Mouse (Mus musculus) adipocyte (in vitro differentiated cells): ENCODE measurements at regions not wholly inside any gene's neighbourhood (a gene's known extent, or its start where the extent isn't known, plus 50 kb on each side); places are given as distances from the start of the nearest gene placed in this dataset.
A peak's percentile ranks its signal among the peaks of the same experiment; 100 is the strongest.

Experiments used
- DNase-seq: peaks from one replicate; pipeline ENCODE4 v3.0.0-alpha.2; 2016; ENCODE audit warnings: low spot score

- no peak for DNase-seq
These were observed 174.7 kb downstream of the 1700129C05Rik start for GRCm38 (mm10) chr14:58967975-58968374.

DNA sequence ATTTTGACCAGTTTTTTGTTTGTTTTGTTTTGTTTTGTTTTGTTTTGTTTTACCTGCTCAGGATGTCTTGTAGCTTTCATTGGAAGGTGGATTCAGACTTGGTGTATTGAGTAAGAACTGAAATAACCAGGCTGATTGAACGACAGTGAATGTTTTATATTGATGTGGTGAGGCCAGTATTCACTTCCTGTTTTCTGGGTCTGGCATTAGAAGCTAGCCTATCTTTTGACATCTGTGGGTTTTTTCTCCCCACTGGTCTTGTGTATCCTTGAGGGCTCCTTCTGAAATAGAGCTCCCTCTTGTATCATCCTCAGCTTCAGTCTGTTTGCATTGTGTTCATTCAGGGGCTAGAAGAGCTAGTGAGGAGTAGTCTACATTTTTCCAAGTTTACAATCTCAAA is 175.5 kb downstream of the 1700129C05Rik start:
- no peak for DNase-seq

DNA sequence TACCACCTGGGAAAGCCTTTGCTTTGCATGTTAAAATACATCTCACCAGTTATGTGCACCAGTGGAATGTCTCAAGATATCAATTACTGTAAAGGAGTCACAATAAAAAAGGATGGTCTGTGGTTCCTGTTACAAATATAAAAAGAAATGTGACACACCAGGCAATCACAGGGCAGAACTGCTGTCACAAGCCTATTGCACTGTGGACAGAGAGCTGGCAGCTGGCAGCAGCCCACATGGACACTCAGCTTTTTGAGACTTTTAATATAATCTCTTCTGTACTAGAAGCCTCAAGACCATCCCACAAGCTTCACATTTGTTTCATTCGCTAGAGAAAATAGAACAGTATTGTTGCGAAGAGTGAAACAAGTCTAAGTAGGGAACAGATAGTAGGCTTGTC is 197.7 kb downstream of the 1700129C05Rik start:
- DNase-seq, result no peak

GRCm38 (mm10) chr14:58943267-58943765 is 199.4 kb downstream of the 1700129C05Rik start:
- DNase-seq, result no peak

DNA sequence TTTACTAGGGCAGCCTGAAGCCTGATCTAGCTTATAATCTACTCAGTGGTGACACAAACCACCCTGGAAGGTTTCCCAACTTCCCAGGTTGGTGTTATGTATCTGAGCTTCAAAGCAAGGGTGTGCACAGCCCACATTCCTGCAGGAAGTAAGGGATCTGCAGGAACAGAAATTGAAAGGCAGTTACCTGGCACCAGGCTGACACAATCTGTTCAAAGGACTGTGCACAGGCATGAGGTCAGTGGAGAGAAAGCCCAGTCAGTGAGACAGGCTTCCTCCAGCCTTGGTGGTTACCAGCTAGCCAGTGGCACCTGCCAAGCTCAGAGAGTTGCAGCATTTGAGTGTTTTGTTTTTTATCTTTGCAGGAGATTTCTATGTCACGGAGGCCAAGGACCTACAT is 203.6 kb downstream of the 1700129C05Rik start:
- no peak for DNase-seq

DNA sequence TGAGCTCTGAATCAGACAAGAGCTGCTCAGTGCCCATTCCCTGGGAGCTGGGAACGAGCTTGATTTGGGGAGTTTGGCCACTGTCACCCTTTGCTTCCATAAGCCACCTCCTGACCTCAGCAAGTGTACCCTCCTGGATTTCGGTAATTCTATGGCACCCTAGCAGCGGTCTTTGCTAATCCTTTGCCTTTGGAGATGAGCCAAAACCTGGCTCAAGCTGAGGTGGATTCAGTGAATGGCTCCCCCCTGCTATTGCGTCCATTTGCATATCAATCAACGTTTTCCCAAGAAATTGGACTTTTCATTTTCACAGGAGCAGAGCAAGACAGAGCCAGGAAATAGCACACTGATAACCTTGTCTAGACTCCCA is 204.1 kb downstream of the 1700129C05Rik start:
- no peak for DNase-seq

DNA sequence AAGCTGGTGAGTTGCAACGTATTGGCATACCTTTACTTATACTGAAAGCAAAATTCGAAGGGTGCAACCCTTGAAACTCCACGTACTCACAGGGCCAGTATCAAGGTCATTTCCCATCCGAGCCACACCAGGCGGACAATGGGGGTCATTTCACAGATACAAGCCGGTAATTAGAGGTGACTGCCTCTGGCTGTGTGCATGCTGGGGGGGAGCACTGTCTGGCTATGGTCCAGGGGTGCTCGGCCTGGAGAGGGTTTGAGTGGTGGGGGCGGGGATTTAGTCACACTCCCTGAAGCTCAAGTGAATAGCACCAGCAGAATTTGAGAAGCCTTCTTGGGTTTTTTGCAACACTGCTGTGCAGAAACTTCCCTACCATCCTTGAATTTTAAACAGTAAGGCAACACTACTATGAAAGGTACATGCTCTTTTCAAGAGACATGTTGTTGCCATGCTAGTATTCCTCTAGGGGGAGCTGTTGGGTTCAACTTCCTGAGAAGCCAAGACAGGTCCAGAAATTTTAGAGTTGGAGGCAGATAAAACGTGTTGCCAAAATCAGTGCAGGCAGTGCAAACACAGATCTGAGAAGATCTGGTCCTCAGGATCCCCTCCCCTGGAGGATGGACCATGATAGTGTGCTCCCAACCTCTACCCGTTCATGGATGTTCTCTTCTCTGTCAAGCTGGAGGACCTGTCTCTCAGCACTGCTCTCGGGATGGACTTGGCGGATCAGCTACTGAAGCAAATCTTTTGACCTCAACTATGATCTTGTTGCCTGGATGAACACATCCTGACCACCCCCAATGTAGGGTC is 204.7 kb downstream of the 1700129C05Rik start:
- no peak for DNase-seq

DNA sequence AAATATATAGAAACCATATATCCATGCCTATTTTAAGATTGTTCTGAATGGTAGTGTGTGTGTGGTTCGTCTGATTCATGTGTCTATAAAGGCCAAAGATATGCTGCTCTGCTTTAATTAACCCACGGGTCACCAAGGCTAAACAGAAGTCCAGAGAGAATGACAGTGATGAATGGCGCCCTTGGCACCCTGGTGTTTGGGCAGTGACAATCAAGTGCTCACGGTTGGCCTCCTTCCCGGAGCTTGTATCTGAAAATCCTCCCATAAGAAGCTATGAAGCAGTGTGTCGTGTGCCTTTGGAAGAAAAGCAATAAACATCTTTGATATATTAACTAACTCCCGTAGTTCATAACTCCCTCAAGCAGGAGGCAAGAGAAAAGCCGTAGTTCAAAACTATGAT is 205.4 kb downstream of the 1700129C05Rik start:
- peak; percentile 15 for DNase-seq

DNA sequence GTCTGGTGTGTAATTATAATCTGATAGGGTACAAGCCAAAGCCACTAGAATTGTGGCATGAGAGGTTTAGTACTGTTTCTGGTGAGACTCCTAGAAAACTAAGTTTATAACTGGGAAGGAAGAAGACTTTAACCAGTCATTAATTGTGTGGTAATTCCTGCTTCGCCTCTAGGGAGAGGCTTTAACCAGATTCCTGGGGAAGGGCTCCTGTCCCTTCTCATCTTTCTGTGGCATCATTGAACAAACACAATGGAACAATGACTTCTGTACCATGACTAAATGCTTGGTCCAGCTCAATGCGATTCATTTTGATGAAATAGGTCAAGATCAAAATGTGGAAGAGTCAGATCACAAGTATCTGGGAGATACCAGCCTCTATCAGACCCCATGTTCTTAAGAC is 206.6 kb downstream of the 1700129C05Rik start:
- no peak for DNase-seq

DNA sequence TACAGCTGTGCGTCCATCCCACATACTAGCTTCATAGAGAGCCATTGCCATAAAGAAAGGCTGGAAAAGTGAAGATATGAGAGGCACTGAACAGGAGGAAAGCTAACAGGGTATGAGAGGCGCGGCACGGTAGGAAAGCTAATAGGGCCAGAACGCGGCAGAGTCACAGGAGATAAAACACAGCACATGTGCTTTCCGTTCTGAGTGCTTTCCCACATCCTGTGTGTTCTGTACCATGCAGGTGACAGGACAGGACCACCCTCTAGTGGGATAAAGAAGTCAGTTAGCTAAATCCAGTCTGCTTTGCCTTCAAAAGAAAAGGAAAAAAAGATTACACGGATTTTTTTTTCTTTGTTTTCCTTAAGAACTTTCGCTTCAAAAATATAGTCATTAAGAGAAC is 224.8 kb downstream of the 1700129C05Rik start:
- DNase-seq, result no peak

GRCm38 (mm10) chr14:58917228-58917627 is 225.5 kb downstream of the 1700129C05Rik start:
- no peak for DNase-seq

GRCm38 (mm10) chr14:58914937-58915336 is 227.8 kb downstream of the 1700129C05Rik start:
- no peak for DNase-seq

GRCm38 (mm10) chr14:58910846-58911245 is 231.8 kb downstream of the 1700129C05Rik start:
- no peak for DNase-seq

DNA sequence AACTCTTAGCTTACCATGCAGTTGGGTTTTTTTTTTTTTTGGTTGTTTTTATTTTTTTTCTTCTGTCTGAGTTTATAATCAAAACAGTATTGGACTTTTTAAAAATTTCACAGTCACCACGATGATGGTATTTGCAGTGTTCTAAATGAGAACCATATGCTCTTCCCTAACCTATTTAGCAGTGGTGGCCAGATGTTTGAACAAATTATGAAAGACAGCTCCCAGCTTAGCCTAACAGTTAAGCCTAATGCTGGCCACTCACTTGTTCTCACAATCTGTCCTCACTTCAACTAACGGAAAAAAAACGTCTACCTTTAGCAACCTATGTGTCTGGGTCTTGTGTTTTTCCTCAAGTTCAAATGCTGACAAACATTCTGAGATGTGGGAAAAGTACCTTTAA is 234.8 kb downstream of the 1700129C05Rik start:
- no peak for DNase-seq

GRCm38 (mm10) chr14:58907359-58907758 is 235.3 kb downstream of the 1700129C05Rik start:
- no peak for DNase-seq

- no peak for DNase-seq
These were observed 236.1 kb downstream of the 1700129C05Rik start for GRCm38 (mm10) chr14:58906631-58907030.

DNA sequence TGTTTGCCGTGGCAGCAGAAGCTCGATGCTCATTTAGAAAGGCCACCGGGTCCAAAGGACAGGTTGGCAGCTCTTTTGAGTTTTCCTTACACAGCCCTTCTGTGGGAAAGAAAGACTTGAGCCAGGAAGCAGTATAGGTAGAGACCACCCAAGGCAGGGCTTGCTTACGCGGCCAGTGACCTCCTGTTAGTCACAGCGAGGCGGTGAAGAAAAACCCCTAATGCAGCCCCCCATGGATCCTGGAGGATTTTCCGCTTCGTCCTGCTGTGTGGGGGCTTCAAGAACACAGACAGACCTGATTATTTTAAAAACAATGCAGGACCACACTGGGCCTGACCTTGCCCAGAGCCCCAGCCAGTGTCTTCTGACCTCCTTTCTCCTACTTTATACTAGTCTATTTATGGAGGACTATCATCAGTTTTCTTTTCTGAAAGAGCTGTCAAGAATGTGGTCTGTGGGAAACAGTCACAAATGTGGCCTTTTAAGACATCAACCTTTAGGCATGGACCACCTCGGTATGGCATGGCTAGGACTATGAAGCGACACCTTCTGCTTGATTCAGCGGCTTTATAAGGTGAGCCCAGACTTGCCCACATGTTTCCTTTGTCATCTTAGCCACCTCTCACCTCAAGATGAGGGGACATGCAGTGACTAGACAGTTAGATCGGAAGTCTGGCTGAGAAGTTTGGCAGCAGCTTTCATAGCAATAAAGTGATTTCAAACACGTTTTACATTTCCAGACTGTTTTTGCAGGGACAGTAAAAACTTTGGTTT is 274.3 kb downstream of the 1700129C05Rik start:
- DNase-seq, result no peak

- no peak for DNase-seq
These were observed 275.1 kb downstream of the 1700129C05Rik start for GRCm38 (mm10) chr14:58867396-58868107.

DNA sequence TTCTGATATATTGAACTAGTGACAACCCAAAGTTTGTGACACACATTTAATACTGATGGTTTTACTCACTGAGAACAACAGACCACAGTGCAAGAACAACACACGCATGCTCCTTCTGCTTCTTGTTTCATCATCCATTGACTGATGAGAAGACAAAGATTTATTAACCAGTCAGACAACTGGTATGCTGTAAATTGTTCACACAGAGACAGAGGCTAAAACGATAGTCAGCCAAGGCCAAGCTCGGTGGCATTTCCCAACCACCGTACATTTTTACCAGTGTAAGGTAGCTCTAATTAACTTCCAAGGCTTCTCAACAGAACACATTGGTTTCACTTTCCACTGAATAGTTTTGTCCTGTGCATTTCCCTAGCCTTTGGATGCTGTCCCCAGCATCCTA is 287.8 kb downstream of the 1700129C05Rik start:
- DNase-seq, result no peak

DNA sequence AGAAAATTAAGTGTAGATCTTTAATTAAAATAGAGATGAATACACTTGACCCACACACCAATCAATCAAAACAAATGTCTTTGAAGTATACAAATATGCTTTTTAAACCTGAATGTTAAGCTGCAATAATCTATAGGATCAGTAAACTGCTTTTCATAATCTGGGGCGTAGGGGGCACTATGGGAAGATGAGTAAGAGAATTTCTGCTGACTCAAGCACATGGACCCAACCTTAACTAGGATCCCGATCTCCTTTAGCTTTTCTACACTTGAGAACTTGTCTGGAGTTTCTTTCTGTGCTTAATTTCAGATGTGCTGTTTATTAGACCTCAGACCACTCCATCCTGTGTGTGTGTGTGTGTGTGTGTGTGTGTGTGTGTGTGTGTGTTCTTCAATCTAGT is 298.1 kb downstream of the 1700129C05Rik start:
- DNase-seq, result no peak

- DNase-seq, result no peak
These were observed 300.4 kb downstream of the 1700129C05Rik start for GRCm38 (mm10) chr14:58842196-58842886.

GRCm38 (mm10) chr14:58822938-58823337 is 319.8 kb downstream of the 1700129C05Rik start:
- no peak for DNase-seq
